Mouse (Mus musculus) 416B (cell line): ENCODE data around the gene Calr4.

Source experiments
- DNase-seq: peaks from one replicate; pipeline ENCODE4 v3.0.0; 2011; ENCODE audit warnings: low read depth

Gene Calr4

DNA sequence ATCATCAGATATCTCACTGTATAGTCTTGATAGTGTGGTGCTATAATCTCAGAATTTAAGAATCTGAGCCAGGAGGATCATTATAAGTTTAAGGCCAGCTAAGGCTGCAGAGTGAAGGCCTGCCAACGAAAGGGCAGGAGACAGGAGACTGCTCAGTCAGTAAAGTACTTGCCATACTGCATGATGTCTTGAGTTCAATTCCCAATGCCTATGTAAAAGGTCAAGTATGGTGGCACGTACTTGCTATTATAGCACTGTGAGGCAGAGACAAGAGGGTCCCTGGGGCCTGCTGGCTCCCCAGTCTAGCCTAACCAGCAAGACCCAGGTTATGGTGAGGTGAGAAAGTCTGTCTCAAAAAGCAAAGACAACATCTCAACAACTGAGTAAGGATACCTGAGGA is at the start of gene Calr4:
Calr4 (plus strand) TSS at position 301 of the 400 bp plus-strand sequence.
- DNase-seq: no peak

DNA sequence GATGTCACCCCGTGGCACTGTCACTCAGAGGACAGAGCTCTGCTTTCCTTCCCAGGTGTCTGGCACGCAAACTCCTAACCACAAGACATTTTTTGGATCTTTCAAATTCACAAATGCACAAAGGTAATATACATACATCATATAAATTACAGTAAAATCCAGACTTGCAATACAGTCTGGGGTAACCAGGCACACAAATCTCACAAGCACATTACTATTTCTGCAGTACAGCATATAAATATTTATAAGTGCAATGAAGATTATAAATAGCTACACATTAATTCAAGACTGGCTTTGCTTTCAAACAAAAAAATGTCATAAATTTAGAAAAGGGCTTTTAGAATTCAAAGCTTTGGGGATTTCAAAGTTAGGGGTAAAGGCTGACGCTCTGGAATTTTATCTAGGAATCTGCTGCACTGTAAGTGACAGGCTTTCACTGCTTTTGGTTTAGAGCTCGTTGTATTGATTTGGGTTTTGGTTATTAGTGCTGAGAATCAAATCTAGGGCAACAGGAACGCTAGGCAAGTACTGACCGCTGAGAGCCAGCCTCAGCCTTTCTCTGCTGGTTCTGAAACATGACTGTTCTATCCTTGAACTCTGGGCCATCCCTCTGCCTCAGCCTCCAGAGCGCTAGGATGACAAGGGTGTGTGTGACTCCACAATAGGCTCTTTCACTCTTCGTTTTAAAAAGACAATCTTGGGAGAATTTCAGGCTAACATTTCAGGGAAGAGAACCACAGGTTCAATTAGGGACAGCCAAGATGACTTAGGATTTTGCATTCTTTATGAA is 48.5 kb upstream of the Calr4 start:
- DNase-seq: no peak

DNA sequence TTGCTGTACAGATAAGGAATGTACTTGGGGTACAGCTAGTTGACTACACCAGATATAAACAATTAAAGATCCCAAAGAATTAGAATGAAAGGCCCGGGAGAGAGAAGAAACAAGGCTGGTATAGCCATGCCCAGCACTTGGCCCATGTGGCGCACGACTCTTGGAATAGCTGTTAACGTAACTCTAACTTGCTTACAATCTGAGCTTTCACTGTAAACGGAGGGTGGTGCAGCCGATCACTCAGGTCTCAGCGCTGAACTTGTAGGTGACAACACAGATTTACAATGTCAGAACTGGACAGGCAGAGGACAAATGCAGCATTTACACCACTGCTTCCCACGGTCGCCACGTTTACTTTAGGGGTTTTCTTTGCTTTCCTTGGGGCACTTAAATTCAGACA is 42.7 kb upstream of the Calr4 start:
- DNase-seq: no peak

DNA sequence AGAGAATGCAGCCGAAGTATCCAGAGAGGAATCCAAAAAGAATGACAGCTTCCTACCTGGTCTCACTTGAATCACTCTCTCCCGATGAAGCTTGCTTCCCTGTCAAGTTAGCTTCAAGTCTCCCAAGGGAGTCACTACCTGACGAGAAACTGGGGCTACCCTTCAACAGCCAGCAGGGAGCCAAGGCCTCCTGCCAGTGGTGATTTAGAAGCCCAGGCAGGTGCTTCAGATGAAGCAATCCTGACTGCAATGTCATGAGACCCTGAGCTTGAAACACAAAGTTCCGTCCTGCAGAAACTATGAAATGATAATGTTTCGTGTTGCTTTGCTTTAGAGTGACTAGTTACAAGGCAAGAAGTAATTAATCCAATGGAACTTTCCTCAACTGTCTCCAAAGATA is 40.4 kb upstream of the Calr4 start:
- no peak for DNase-seq

DNA sequence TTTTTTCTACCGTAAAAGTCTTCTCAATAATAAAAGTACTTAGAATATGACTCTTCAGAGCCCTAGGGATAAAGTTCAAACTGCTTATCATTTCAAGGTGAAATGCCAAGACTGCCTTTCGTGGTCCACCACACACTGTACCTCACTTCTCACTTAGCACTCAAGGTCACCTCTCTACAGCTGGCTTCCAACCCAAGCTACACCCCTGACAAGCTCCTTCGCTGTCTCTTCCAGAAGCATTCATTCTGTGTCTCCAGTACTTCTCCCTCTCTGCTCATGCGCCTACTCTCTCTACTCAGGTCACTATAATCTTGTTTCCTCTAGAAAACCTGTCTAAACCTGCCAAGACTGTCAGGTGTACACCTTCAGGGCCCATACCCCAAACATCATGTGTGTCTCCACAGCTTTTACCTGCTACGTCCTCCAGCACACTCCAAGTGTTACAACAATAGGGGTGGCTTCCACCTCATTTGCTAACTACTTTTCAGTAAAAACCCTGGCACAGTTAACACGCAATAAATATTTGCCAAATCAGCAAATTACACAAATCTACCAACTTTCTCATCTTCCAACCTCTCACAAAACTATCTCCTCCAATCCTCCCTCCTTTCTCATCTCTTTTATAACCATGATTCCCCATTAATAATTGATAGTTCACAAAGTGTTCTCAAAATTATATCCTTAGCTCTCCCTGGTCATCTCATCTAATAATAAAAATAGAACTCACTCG is 38.2 kb upstream of the Calr4 start:
- DNase-seq: no peak

DNA sequence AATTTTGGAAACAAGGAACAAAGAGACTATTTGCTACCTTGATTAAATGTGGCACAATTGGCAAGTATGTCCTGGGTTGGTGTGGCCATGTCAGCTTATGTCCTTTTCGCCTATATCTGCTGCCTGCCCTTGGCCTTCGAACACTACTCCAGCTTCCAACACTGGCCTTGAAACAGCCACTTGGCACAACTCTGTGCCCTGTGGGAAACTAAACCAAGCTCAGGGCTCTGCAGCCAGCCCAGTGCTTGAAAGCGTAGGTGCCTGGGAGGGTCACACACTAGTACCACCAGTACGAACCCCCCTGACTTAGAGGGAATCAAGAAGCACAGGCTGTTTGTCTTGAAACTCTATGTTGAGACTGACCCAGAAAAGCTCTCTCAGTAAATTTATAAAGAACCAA is 35.2 kb upstream of the Calr4 start:
- no peak for DNase-seq

DNA sequence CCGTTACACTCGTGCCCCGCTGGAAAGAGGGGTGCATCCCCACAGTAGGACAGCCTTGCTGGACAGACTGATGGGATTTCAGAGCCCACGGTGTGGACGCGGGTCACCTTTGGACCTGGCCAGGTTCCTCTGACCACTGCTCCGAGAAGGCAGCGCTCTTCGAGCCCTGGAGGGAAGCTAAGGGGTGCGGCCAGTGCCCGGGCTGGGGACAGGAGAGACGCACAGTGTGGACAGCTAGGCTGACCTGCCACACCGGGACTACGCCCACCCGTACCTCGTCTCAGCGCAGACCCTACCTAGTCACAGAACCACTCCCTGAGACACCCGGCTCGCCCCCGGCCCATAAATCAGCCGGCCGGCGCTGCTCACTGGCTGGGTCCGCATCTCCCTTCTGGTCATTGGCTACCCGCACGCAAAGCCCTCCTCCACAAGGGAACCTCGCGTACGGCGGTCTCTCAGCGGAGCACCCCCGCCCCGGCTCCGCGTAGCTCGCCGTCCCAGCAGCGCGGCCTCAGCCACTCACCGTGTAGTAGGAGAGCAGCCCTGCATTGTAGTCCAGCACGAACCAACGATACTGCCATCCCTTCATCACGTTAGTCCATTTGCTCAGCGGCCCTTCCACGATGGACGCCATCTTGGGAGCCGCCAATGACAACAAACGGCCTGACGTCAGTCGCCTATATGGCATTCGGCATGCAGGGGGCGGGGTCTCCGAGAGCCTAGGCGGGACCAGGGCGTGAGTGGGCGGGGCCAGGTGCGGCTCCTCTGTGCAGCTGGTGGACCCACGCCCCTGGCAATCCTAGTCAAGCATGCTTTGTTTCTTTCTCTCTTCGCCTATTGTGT is 32.5 kb upstream of the Calr4 start, which contains the start of gene Osbpl9:
Osbpl9 (minus strand) TSS at position 691 of the 843 bp plus-strand sequence.
- peak; percentile 97 for DNase-seq

DNA sequence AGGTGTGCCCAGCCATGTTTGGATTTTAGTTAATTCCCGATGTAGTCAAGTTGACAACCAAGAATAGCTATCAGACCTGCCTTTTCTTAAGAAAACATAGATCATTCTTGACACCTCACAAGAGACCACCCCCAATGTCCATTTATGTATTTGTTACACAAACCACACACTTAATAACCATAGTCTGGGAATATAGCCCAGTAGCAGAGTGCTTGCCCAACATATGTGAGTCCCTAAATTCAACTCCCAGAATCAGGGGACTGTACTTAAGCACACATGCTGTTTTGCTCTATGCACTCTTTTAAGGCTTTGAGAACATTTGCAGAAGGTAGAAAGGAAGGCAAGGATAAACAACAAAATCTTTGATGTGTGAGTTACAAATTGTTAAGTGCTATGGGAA is 30.4 kb upstream of the Calr4 start:
- DNase-seq: no peak

DNA sequence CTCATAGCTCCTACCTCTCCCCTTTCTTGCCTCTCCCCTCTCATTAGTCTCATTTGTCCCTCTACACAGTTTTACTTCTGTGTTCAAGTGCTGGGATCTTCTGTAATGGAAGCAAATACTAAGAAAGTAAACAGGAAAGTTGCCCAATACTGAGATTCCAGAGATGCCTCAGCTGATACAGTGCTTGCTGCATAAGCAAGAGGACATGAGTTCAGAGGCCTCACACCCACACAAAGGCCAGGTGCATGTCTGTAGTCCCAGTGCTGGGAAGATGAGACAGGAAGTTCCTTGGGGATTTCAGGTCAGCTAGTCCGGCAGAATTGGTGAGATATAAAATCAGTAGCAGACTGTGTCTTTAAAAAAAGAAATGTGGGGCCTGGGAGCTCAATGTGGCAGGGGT is 29.9 kb upstream of the Calr4 start:
- peak; percentile 39 for DNase-seq

DNA sequence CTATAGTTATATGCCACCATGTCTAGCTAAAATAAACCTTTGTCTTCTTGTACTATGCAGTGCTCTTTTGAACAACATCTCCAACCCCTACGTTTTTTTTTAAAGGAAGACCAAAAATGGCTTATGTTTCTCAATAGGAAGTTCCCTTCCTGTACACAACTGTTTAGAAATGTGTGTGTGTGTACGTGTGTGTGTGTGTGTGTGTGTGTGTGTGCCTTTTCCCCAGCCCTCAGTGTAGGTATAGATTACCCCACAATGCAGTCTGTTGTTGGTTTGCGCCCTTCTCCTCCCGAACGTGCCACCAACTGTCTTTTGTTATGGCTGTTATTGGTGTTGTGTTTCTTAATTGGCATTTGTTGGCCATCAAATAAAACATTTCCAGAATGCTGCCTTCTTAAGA is 26.8 kb upstream of the Calr4 start:
- DNase-seq: peak; percentile 74

DNA sequence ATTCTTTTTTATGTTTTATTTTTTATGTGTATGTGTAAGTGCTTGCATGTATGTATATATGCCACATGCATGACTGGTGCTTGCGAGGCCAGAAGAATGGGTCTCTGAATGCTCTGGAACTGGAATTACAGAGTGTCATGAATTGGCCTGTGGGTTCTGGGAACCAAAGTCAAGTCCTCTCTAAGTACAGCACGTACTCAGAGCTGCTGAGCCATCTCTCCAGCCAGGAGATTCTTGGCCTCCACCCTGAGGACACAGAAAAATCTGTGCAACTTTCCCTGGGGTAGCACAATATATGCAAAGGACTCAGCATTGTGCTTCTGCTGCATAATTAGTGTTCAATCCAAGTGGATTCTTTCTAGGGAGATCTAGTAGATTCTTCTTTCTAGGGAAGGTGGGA is 24.0 kb upstream of the Calr4 start:
- no peak for DNase-seq

DNA sequence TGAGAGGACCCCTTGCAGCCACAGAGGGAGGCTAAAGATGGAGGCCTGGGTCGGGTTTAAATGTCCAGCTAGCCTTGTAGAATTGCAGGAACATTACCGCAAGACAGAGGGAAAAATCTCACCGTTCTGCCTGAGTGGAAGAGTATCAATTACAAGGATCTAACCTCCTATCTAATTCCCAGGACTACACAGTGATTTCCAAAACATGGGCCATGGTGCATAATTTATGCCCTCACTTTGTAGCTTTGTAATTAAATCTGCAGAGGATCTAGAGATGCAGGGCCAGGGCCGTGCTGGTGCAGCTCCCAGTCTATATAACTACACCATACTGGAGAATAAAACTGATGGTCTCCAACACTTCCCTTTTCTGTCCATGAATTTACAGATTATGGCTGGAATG is 23.4 kb upstream of the Calr4 start:
- DNase-seq: no peak

DNA sequence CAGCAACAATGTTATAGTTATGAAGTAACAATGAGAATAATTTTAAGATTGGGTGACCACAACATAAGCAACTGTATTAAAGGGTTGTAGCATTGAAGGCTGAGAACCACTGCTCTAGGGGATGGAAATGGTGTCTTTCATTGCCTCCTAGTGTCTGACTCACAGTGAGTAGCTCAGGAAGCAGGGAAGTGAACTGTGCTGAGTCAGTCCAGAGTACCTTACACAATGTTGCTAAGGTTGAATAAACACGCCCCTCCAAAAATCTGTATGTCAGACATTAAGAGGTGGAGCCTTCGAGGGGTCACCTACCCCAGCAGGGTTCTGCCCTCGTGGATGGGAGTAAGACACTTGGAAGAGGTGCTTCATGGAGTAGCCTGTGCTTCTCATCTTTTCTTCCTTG is 20.3 kb upstream of the Calr4 start:
- peak; percentile 87 for DNase-seq

DNA sequence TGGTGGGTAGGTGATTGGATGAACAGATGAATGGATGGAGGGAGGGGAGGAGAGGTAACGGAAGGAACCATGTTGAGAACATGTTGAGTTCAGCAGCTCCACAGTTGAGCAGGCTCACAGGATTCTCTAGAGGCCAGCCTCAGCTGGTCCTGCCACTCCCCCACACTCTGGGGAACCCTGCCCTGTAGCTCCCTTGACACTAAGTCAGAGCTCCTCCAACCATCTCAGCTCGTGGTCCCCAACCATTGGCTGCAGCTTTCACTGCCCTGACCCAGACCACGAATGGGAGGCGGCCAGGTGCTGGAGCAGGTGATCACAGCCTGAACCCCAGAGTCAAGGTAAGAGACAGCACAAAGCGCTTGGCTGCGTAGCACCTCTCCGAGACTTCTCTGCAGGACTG is 16.3 kb upstream of the Calr4 start:
- DNase-seq: no peak

DNA sequence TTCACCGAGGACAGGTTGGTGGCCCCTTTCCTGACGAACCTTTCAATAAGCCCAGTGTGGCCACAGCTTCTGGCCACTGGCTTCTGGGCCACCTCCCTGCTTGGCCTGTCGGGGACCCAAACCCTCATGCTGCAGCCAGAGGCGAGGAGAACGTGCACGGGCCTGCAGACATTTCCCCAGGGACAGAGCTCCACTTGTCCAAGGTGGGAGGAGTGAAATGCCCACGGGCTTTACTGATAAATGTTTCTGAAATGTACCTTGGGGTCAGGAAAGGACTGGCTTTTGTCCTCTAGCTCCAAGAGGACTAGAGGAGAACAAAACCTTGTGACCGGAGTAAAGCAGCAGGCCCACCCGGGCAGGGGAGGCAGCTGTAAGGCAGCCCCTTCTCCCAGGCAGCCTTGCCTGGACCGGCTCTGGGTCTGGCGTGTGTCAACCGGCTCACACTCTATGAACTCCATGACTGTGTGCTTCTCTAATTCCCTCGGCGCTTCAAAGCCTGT is 13.8 kb upstream of the Calr4 start:
- no peak for DNase-seq

DNA sequence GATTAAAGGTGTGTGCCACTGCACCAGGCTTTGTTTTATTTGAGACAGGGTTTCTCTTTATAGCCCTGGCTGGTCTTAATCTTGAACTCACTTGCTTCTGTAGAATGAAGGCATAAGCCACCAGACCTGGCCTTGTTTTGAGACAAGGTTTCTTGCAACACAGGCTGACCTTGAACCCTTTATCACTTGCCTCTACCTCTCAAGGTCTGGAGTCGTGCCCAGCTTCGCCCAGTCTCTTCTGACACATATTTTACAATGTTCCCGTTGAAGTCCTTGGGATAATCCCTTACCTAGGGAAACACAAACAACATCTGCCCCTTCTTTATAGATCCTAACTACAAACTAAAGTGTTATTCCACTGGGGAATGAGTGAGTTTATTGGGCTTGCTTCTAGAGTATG is 12.3 kb upstream of the Calr4 start:
- peak; percentile 16 for DNase-seq

DNA sequence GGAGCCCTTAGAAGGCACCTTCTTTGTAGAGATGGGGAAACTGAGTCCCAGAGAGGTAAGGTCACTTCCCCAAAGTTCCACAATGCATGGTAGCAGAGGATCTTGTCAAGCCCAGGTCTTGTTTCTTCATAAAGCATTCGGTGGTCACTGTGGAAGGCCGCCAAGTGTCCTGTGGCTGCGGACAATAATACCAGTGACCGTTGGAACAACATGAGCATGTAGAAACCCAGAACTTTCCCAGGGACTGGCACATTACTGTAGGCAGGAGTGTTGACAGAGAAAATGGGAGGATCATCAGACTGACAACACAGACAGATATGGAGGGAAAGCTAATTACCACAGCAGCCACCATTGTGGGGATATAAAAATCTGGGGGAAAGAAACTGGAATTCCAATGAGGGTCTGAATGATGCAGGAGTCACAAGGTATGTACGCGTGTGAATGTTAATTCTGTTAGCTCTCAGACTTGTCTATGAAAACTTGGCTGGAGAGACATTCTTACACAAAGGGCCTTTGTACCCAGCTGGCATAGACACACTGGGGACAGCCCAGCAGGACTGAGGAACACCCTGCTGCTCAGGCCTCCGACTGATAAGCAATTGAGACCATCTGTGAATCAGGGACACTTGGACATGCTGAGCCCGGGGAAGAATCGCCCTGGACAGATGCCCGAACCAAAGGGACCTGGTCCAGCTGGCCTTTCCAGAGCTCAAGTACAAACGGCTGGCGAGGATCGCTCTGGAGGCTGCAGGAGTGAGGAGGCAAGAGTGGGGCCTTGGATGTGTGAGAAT is 9.3 kb upstream of the Calr4 start:
- no peak for DNase-seq

DNA sequence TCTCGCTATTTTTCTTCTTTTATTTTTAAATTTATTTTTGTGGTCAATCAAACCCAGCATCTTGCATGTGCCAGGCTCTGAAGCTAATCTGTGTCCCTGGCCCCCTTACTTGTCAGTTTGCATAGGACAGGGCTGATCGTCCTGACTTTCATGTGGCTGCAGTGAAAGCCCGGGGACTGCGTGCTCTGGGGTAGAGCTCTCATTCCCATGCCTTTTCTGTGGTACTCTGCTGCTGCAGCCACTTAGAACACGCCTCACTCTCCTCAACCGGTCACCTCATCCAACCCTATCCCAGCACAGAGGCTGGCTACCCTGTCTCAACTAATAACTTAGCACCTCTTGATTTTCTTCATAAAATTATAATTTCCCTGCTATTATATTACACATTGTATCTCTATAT is 8.7 kb upstream of the Calr4 start:
- DNase-seq: no peak

DNA sequence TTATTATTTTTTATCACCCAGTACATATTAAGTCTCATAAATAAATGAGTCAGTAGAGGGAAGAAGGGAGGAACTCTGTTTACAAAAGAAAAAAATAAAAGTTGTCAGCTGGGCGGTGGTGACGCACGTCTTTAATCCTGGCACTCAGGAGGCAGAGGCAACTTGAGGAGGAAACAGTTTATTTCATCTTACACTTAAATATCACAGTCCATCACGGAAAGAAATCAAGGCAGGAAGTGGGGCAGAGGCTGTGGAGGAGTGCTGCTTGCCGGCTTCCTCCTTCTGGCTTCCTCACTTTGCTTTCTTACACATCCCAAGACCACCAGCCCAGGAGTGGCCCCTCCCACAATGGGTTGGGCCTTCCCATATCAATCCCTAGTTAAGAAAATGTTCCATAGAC is 8.2 kb upstream of the Calr4 start:
- DNase-seq: no peak

DNA sequence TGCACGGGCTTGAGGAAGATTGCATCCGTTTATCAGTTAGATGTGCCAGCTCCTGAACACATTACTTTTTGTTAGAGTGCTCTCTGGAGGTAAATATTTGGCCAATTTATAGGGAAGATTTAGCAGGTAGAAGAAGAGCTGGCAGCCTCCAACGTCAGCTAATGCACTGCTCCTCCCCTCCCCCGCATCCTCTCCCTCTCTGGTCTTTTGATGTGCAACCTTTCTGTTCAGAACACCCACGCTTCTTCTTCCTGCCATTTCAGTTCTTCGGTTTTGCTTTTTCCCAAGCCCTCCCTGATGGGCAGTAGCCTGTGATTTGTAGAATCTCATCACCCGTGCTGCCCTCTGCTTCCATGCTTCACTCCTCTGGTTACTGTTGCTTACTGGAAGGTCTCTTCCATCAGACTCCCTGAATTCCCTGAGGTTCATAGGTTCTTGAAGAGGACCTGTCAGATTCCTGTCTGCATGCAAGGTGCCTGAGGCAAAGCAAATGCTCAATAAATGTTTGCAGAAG is 4.5 kb upstream of the Calr4 start:
- DNase-seq: no peak

DNA sequence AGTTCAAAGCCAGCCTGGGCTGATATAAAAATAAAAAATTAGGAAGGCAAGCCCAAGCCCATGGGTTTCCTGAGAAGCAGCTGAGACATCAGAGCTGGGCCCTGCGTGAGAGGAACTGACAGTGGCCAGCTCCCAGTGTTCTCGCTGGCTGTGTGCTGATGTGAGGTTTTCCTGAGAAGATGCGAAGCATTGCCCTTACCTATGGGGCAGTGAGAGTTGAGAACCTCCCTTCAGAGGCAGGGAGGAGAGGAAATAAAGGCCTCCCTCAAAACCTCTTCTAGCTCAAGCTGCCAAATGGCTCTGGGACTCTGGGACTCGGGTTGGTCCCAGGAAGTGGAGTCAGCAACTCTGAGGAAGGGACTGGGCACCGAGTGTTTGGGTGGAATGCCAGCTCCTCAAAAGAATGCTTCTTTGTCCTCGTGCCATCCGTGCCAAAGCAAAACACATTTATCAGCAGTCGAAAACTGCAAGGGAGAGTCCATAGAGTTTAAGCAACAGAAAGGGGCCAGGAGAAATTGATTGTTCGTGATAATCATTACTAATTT is 593 bp downstream of the Calr4 start:
- DNase-seq: no peak
